Mouse (Mus musculus): ENCODE data around the gene Ror1. TPM values are rescaled to one million over a fixed set of nuclear protein-coding genes. Genes with fewer than 3 reads are reported as not detected.

Gene Ror1
- polyA plus RNA-seq, 1 experiment: 8.9 TPM

- no peak for DNase-seq (ENCODE audit: low spot score)
Measured at GRCm38 (mm10) chr4:100158401-100158800, 62.8 kb downstream of the Ror1 start.

- no peak for DNase-seq (ENCODE audit: low spot score)
Measured at GRCm38 (mm10) chr4:100160156-100160555, 64.6 kb downstream of the Ror1 start.

DNA sequence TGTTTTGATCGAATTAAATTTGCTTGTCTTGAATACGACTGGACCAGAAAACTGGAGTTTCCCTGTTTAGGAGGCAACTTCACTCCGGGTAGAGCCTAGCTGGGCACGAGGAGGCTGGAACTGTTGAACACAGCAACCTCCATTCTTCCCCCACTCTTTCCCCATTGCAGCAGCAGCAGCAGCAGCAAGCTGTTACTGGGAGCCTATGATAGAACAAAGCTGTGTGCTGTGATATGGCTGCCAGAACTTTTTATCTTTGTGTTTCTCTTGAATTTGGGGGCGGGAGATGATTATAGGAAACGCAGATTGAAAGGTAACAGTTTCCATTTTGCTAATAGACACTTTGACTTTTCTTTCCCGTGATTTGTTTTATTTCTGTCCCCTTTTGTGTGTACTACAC lies 70.2 kb downstream of the Ror1 start:
- DNase-seq (ENCODE audit: low spot score): no peak

DNA sequence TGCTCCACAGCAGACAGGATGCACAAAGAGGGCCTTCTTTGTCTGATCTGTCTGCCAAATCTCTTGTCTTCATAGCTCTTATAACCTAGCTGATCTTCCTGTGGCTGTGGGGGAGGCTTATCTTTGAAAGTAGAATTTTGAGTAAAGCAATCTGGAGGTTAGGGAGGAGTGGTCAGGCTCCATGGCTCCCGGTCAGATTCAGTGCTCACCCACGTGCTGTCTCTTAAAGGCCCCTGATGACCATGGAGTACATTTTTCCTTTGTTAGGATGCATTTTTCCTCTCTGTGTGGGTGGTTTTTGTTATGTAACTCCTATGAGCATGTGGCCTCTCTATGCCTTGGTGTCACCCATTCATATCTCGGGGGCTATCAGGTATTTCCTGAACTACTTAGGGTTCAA lies 71.3 kb downstream of the Ror1 start:
- no peak for DNase-seq (ENCODE audit: low spot score)

GRCm38 (mm10) chr4:100169683-100170082 lies 74.1 kb downstream of the Ror1 start:
- DNase-seq (ENCODE audit: low spot score): no peak

DNA sequence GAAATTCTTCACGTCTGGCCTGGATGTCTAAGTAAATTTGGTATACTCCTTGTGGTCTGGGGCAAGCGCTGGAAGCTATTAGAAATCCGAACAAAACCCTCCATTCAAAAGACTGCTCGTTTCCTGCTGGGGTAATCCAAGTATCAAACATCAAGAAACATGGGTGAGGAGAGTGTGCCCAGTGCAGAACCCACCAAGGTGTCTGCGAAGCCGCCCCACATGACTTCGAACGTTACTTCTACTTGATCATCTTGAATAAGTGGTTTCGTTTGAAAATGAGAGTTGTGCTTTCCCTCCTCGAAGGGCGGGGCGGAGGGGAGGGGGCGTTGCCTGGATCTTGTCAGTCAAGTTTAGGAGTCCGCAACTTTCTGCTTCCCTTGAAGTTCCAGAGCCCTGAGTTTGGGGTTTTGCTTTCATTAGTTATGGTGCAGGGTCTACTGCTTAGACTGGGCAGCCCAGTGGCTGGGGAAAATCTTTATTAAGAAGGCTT lies 74.6 kb downstream of the Ror1 start:
- no peak for DNase-seq (ENCODE audit: low spot score)

DNA sequence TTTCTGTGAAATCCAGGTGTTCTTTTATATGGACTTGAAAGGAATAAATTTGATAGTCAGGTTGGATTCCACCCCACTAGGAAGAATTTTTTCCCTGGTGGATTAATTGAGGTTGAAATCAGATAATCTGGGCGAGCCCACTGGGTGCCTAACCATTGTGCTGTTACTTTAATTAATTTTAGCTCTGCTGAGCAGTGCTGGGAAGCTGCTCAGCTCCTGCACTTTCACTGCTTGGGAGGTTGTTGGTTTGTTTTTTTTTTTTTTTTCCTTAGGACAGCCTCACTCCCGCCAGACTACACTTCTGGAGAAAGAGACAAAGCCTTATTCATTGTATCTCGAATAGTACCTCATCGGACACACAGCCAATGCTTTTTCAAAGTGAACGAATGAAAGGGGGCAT lies 75.2 kb downstream of the Ror1 start:
- DNase-seq (ENCODE audit: low spot score): no peak

DNA sequence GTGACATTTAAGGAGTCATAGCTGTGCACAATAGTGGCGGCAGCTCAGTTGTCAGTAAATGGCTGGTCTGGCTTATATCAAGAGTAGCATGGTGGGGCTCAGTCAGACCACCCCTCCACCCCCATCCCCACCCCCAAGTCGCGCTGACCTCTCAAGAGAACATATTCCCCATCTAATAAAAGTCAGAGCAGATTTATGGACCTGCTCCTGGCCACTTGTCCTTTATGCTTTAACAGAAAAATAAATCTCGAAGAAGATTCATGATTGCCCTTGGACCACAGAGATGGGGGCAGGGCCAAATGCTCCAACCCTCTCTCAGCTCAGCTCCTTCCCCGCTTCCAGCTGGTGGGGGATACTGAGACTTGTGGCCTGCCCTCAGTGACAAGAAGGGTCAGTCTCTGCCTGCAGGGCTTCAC lies 75.9 kb downstream of the Ror1 start:
- no peak for DNase-seq (ENCODE audit: low spot score)

DNA sequence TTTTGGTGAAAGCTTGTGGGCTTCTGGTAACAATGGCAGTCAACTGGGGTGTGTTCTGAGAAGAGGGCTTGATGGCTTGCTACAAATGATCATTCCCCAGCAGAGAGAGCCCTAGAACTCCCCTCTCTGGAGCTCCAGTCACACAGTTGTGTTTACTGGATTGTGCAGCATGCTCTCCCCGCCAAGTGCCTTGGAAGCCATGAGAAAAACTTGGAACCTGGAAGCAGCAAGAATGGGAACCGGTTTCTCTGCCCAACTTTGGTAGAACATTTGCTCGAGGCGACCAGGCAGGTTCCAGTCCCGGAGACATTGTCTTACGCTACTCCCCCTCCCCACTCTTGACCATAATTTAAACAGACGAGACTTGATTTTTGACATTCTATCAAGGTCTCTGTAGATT lies 80.0 kb downstream of the Ror1 start:
- no peak for DNase-seq (ENCODE audit: low spot score)

DNA sequence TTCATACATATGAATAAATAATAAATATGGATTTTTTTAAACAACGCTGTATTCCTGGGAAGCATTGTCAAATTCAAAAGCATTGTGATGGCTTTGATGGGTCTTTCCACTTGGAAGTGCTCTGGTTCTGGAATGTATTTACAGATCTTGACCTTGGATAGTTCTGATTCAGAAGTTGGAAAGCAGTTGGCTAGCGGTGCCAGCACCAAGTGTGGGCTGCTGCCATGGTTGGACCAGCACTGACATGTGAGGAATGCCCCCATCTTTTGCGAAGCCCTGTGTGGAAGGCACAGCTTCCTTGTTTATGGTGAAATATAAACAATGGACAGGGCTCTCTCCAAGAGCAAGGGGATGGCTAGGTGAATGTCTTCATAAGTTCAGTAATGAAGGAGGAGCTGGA lies 82.7 kb downstream of the Ror1 start:
- no peak for DNase-seq (ENCODE audit: low spot score)

DNA sequence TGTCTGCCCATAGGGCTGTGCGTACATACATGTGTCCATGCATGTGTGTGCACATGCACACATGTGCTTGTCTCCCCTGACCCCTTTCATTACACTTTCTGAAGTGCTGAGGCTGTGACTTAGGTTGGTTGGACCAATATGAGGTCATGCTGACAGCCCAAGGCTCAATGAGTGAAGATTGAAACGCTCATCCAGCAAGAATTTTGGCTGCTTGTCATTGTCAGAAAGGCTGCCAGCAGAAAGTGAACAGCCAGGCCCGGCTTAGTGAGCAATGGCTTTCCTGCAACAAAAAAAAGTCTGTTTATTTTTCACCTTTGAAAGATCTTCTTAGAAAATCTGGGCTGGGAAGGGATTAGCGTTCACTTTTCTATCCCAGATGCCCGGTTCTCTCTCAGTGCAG lies 86.1 kb downstream of the Ror1 start:
- no peak for DNase-seq (ENCODE audit: low spot score)

DNA sequence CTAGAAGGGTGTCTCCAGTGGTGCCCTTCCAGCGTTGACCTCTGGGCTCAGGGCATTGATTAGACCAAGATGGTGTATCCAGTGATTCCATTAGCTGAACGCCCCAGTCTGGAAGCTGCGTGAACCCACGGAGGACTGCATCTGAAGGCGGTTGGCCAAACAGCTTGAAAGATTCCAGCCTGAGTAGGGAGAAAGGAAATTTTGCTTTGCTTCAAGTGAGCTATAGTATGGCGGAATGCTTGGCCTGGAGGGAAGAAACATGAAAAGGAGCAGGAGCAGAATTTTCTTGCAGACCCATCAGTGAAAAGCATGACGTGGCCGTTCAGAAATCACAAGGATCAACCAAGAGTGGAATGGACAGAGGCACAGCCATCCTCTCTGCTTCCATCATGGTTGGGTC lies 91.2 kb downstream of the Ror1 start:
- no peak for DNase-seq (ENCODE audit: low spot score)

DNA sequence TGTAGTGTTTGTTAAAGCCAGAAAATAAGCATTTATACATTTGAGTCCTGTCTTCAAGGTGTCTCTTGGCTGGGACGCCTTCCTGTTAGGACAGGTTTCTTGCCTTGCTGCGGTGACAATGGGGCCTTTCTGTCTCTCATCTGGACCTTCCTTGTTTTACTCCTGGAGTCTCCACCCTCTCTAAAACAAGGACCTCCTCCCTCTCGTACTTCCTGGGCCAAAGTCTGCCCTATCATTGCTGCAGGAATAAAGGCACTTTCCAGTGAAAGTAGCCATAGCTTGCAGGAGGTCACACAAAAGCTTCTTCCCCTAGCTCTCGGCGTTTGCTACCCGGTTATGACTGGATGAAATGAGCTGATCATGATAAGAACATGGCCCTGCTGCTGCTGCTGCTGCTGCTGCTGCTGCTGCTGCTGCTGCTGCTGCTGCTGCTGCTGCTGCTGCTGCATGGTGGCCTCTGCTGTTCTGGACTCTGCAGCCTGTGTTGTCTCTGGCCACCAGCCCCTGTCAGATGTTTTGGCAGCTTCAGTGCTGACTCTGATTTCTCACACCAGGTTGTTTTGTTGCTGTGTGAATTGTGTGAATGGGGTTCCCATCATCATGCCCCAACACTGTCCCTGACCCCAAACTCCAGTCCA lies 92.1 kb downstream of the Ror1 start:
- no peak for DNase-seq (ENCODE audit: low spot score)

GRCm38 (mm10) chr4:100188201-100188699 lies 92.7 kb downstream of the Ror1 start:
- DNase-seq (ENCODE audit: low spot score): no peak

- no peak for DNase-seq (ENCODE audit: low spot score)
Measured at GRCm38 (mm10) chr4:100191483-100191882, 95.9 kb downstream of the Ror1 start.

DNA sequence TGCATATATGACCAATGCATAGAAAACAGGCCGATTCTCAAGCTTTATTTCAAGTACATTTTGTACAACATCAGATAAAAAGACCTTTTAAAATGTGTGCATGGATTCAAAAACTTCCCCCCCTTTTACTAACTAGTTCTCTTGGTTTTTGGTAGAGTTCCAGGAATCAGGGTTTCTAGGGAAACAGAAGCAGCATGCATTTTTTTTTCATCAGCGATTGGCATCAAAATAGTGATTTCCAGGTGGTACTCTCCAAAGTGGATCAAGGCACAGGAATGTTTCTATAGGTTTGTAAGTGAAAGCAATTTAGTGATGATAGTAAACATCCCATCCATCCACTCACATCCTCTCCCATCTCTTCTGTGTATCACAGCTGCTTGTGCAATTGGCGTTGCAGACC lies 98.5 kb downstream of the Ror1 start:
- no peak for DNase-seq (ENCODE audit: low spot score)

DNA sequence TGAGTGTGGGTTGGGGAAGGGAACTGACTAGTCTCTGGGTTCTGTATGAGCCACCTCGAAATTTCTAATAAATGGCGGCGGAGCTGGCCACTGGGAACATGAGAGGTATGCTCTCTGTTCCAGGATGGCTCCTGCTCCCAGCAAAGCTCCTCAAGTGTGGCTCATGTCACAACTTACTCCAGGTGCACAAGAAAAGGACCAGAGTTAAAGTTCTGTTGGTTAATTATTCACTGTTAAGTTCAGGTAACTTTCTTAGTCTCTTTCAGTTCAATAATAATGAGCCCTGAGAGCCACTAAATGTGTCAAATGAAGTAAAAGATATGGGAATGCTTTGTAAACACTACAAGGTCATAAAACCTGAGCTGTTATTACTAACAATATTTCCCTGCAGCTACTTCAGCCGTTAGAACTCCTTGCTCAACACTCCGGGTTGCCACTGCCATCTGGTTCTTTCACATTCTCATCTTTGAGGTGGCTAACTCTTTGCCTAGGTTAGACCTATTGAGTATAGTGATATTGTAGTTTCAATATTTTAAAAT lies 100.7 kb downstream of the Ror1 start:
- no peak for DNase-seq (ENCODE audit: low spot score)

DNA sequence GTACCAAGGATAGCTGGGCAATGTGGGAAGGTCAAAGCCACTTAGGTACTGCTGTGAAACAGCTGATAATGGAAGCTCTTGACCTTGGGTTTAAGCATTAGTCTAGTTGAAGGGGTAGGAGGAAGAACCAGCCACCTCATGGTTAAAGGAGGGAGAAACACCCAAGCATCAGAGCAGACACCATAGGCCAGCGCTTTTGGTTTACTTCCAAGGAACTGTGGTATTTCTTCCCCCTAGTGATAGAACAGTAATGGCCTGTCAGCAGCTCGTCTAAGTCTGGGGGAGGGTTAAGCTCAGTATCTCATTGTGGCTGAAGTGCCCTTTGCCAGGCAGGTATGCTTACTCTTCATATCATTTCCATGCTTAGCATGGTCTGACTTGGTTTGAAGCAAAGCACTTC lies 102.7 kb downstream of the Ror1 start:
- DNase-seq (ENCODE audit: low spot score): no peak

- DNase-seq (ENCODE audit: low spot score): no peak
Measured at GRCm38 (mm10) chr4:100201322-100201721, 105.7 kb downstream of the Ror1 start.

GRCm38 (mm10) chr4:100203066-100203465 lies 107.5 kb downstream of the Ror1 start:
- no peak for DNase-seq (ENCODE audit: low spot score)

GRCm38 (mm10) chr4:100203688-100204087 lies 108.1 kb downstream of the Ror1 start:
- DNase-seq (ENCODE audit: low spot score): no peak

- no peak for DNase-seq (ENCODE audit: low spot score)
Measured at GRCm38 (mm10) chr4:100204381-100204780, 108.8 kb downstream of the Ror1 start.

DNA sequence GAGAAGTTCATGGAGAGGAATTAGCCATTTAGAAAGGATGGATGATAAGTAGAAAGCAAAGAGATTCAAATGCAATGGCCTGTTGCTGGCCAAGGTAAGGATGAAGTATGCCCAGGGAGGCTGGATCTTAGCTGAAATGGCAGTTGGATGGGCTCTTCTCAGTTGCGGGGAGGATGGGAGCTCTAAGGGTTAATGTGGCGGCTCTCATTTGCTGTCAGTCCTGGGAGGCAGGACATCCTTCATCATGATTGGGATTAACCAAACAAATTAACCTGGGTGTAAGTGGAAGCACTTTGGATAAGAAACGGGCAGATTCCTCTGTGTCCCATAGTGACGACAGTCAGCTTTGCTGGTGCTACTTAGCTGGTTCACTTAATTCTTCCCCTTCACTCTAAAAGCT lies 112.5 kb downstream of the Ror1 start:
- DNase-seq (ENCODE audit: low spot score): no peak

GRCm38 (mm10) chr4:100209106-100209505 lies 113.5 kb downstream of the Ror1 start:
- no peak for DNase-seq (ENCODE audit: low spot score)
